Mouse (Mus musculus): ENCODE data around the gene Slc15a4.

The Slc15a4 gene

GRCm38 (mm10) chr5:127632167-127633145 lies at the start of gene Slc15a4, which contains the start of gene Glt1d1:
Gene Slc15a4, minus strand, starts transcription at chr5:127632897.
Gene Glt1d1, plus strand, starts transcription at chr5:127632262.
- DNase-seq (ENCODE audit: low read depth, low spot score): no peak

- DNase-seq (ENCODE audit: low read depth, low spot score): no peak
These were observed 45.8 kb upstream of the Slc15a4 start for GRCm38 (mm10) chr5:127678501-127678900.

- no peak for DNase-seq (ENCODE audit: low read depth, low spot score)
These were observed 44.9 kb upstream of the Slc15a4 start for GRCm38 (mm10) chr5:127677561-127677960.

GRCm38 (mm10) chr5:127673913-127674312 lies 41.2 kb upstream of the Slc15a4 start:
- no peak for DNase-seq (ENCODE audit: low read depth, low spot score)

GRCm38 (mm10) chr5:127660979-127661378 lies 28.3 kb upstream of the Slc15a4 start:
- DNase-seq (ENCODE audit: low read depth, low spot score): no peak

GRCm38 (mm10) chr5:127660267-127660666 lies 27.6 kb upstream of the Slc15a4 start:
- no peak for DNase-seq (ENCODE audit: low read depth, low spot score)

- no peak for DNase-seq (ENCODE audit: low read depth, low spot score)
These were observed 26.6 kb upstream of the Slc15a4 start for GRCm38 (mm10) chr5:127659312-127659711.

GRCm38 (mm10) chr5:127658257-127658656 lies 25.6 kb upstream of the Slc15a4 start:
- DNase-seq (ENCODE audit: low read depth, low spot score): no peak

- no peak for DNase-seq (ENCODE audit: low read depth, low spot score)
These were observed 16.4 kb upstream of the Slc15a4 start for GRCm38 (mm10) chr5:127649077-127649476.

- no peak for DNase-seq (ENCODE audit: low read depth, low spot score)
These were observed 15.3 kb upstream of the Slc15a4 start for GRCm38 (mm10) chr5:127648046-127648445.

- DNase-seq (ENCODE audit: low read depth, low spot score): no peak
These were observed 8.7 kb upstream of the Slc15a4 start for GRCm38 (mm10) chr5:127641185-127641958.

GRCm38 (mm10) chr5:127640359-127640758 lies 7.7 kb upstream of the Slc15a4 start:
- DNase-seq (ENCODE audit: low read depth, low spot score): no peak

- no peak for DNase-seq (ENCODE audit: low read depth, low spot score)
These were observed 6.9 kb upstream of the Slc15a4 start for GRCm38 (mm10) chr5:127639635-127640034.

- DNase-seq (ENCODE audit: low read depth, low spot score): no peak
These were observed 6.4 kb upstream of the Slc15a4 start for GRCm38 (mm10) chr5:127639067-127639605.

- no peak for DNase-seq (ENCODE audit: low read depth, low spot score)
These were observed 5.5 kb upstream of the Slc15a4 start for GRCm38 (mm10) chr5:127638177-127638576.

- DNase-seq (ENCODE audit: low read depth, low spot score): no peak
These were observed 4.9 kb upstream of the Slc15a4 start for GRCm38 (mm10) chr5:127637622-127638021.

GRCm38 (mm10) chr5:127633666-127634065 lies 969 bp upstream of the Slc15a4 start:
- no peak for DNase-seq (ENCODE audit: low read depth, low spot score)

- DNase-seq (ENCODE audit: low read depth, low spot score): no peak
These were observed 491 bp upstream of the Slc15a4 start for GRCm38 (mm10) chr5:127633188-127633587.

- no peak for DNase-seq (ENCODE audit: low read depth, low spot score)
These were observed 1.0 kb downstream of the Slc15a4 start for GRCm38 (mm10) chr5:127631671-127632070.

- DNase-seq (ENCODE audit: low read depth, low spot score): no peak
These were observed 5.5 kb downstream of the Slc15a4 start for GRCm38 (mm10) chr5:127627242-127627641.

- DNase-seq (ENCODE audit: low read depth, low spot score): no peak
These were observed 8.1 kb downstream of the Slc15a4 start for GRCm38 (mm10) chr5:127624427-127625213.
